Comparison of ENCODE assay signal across 13 mouse cellular contexts in genomic region chr3:104342220-104342619, GRCm38 (mm10).
DNase-seq lines count a peak whose midpoint lies in the region; ATAC-seq and TF ChIP-seq lines count a peak whose summit lies in the region.
"Had no signal": no experiment of that assay in that cellular context is flagged by ENCODE, and none has a peak within 500 bp of the region (broad histone marks: within the 10 kb centered on the region; RNA-seq: fewer than 3 reads in every experiment).

No protein-coding gene starts in this region.

- H3K9me3 ChIP-seq in hindbrain, embryonic 14.5 days (ENCODE audit: control insufficient read depth, low read length), result no peaks in the 10 kb centered on the region
- no peaks in the 10 kb centered on the region for H3K9me3 ChIP-seq in hindbrain, embryonic 11.5 days (ENCODE audit: control insufficient read depth, low read length)
- no peaks in the 10 kb centered on the region for H3K9me3 ChIP-seq in forebrain, postnatal 0 days (ENCODE audit: low read length)
- H3K9me3 ChIP-seq: embryonic facial prominence, embryonic 12.5 days; liver, embryonic 12.5 days had no signal

- no peak overlapping the region for H3K4me2 ChIP-seq in hindbrain, embryonic 14.5 days (replicated peaks)
- H3K4me2 ChIP-seq in hindbrain, embryonic 11.5 days (replicated peaks; ENCODE audit: low read depth, low read length), result no peak overlapping the region
- H3K4me2 ChIP-seq in forebrain, postnatal 0 days (ENCODE audit: low read depth), result no peak overlapping the region
- H3K4me2 ChIP-seq: embryonic facial prominence, embryonic 12.5 days; liver, embryonic 12.5 days had no signal

- peak; percentile 46 for DNase-seq in hindbrain, embryonic 14.5 days (ENCODE audit: low spot score)
- no peak for DNase-seq in hindbrain, embryonic 11.5 days (ENCODE audit: low spot score)
- peak; percentile 64 for DNase-seq in Patski (ENCODE audit: low read depth, low spot score)
- peak; percentile 81 for DNase-seq in forebrain, postnatal 0 days
- peak; percentile 77 to 87 for DNase-seq in right cerebral cortex, postnatal 10 days (ENCODE audit: low spot score in 2 of 2)
- no peak for DNase-seq in T-cell, adult 2 months (ENCODE audit: low spot score)
- DNase-seq in thymus, postnatal 14 days, result no peak
- DNase-seq: adrenal gland, adult 8-10 months; cerebellum, adult 8-10 months; gastrocnemius, postnatal 14 days; kidney, postnatal 4 days had no signal

- ATAC-seq in hindbrain, embryonic 14.5 days (ENCODE audit: low FRiP score), result no peak
- no peak for ATAC-seq in hindbrain, embryonic 11.5 days (ENCODE audit: low FRiP score)
- peak; percentile 35 for ATAC-seq in Patski
- peak; percentile 74 for ATAC-seq in forebrain, postnatal 0 days
- ATAC-seq: liver, embryonic 12.5 days had no signal

- no peak overlapping the region for H3K4me3 ChIP-seq in hindbrain, embryonic 14.5 days (replicated peaks; ENCODE audit: low read length)
- no peak overlapping the region for H3K4me3 ChIP-seq in hindbrain, embryonic 11.5 days (ENCODE audit: low read depth, low read length)
- H3K4me3 ChIP-seq in forebrain, postnatal 0 days (ENCODE audit: low read depth, low read length), result no peak overlapping the region
- H3K4me3 ChIP-seq: embryonic facial prominence, embryonic 12.5 days; liver, embryonic 12.5 days had no signal

- no peak overlapping the region for H3K27ac ChIP-seq in hindbrain, embryonic 14.5 days
- H3K27ac ChIP-seq in hindbrain, embryonic 11.5 days (ENCODE audit: low read depth, low read length), result no peak overlapping the region
- 0 out of 2 replicates have a peak overlapping the region, but pooled peaks have one; percentile 41 for H3K27ac ChIP-seq in forebrain, postnatal 0 days (ENCODE audit: low read depth, low read length)
- H3K27ac ChIP-seq: embryonic facial prominence, embryonic 12.5 days; liver, embryonic 12.5 days had no signal

- H3K9ac ChIP-seq in hindbrain, embryonic 14.5 days, result no peak overlapping the region
- no peak overlapping the region for H3K9ac ChIP-seq in hindbrain, embryonic 11.5 days (ENCODE audit: low read depth, low read length)
- H3K9ac ChIP-seq in forebrain, postnatal 0 days, result no peak overlapping the region
- H3K9ac ChIP-seq: embryonic facial prominence, embryonic 12.5 days; liver, embryonic 12.5 days had no signal

- POLR2A ChIA-PET in Patski (lab: Charles Lee), result interaction anchor here (1.3 kb wide), 1 partner anchor 9 kb away, joined by 3 read pairs; no protein-coding TSS in a partner anchor

- no peaks in the 10 kb centered on the region for H3K36me3 ChIP-seq in hindbrain, embryonic 14.5 days (replicated peaks; ENCODE audit: control insufficient read depth, insufficient read depth)
- H3K36me3 ChIP-seq in hindbrain, embryonic 11.5 days (ENCODE audit: control insufficient read depth, insufficient read depth, low read length), result no peaks in the 10 kb centered on the region
- no peaks in the 10 kb centered on the region for H3K36me3 ChIP-seq in forebrain, postnatal 0 days (ENCODE audit: insufficient read depth)
- H3K36me3 ChIP-seq: embryonic facial prominence, embryonic 12.5 days; liver, embryonic 12.5 days had no signal

- CTCF ChIA-PET in Patski (lab: Charles Lee), result interaction anchor here (0.8 to 2.7 kb wide), 6 partner anchors 8 to 18 kb away, joined by 3 to 15 read pairs (median 6); no protein-coding TSS in a partner anchor

- in situ Hi-C loops in Patski (cut with MboI; ENCODE audit: low pct_unique_long_range_greater_than_20kb), result no loop called here

- TF ChIP-seq CTCF in Patski (IDR thresholded peaks at IDR 0.05), result no peak
- no peak for TF ChIP-seq CTCF in forebrain, postnatal 0 days (IDR thresholded peaks at IDR 0.05; ENCODE audit: low read depth)

- no peaks in the 10 kb centered on the region for H3K27me3 ChIP-seq in hindbrain, embryonic 14.5 days (ENCODE audit: control insufficient read depth, insufficient read depth, low read length)
- no peaks in the 10 kb centered on the region for H3K27me3 ChIP-seq in hindbrain, embryonic 11.5 days (ENCODE audit: control insufficient read depth, insufficient read depth, low read length)
- H3K27me3 ChIP-seq in Patski, result no peaks in the 10 kb centered on the region
- H3K27me3 ChIP-seq in forebrain, postnatal 0 days (ENCODE audit: insufficient read depth, low read length), result no peaks in the 10 kb centered on the region
- H3K27me3 ChIP-seq: embryonic facial prominence, embryonic 12.5 days; liver, embryonic 12.5 days had no signal

- 71% methylated on average over 6 of the region's 6 CpGs for WGBS in hindbrain, embryonic 14.5 days
- WGBS in hindbrain, embryonic 11.5 days, result 86% methylated on average over 6 of the region's 6 CpGs
- WGBS in forebrain, postnatal 0 days, result 29% methylated on average over 6 of the region's 6 CpGs

- H3K4me1 ChIP-seq in hindbrain, embryonic 14.5 days (replicated peaks; ENCODE audit: control insufficient read depth, insufficient read depth, low read length), result 0 out of 2 replicates have a peak, but pooled peaks cover 2% of the 10 kb centered on the region
- no peaks in the 10 kb centered on the region for H3K4me1 ChIP-seq in hindbrain, embryonic 11.5 days (replicated peaks; ENCODE audit: control insufficient read depth, insufficient read depth, low read length)
- H3K4me1 ChIP-seq in forebrain, postnatal 0 days (ENCODE audit: insufficient read depth), result peaks cover 8% of the 10 kb centered on the region; the same call in 1 of the 2 replicates
- H3K4me1 ChIP-seq: embryonic facial prominence, embryonic 12.5 days; liver, embryonic 12.5 days had no signal

Comparison
In these comparisons a context has a peak if more than half of its experiments do, and no peak if none do; other contexts are left out.
1. DNase-seq: peak in hindbrain, embryonic 14.5 days (single experiment), Patski (single experiment), forebrain, postnatal 0 days (single experiment) and right cerebral cortex, postnatal 10 days (2 of 2); none in hindbrain, embryonic 11.5 days (single experiment), T-cell, adult 2 months (single experiment) and thymus, postnatal 14 days (single experiment).
2. ATAC-seq: peak in Patski (single experiment) and forebrain, postnatal 0 days (single experiment); none in hindbrain, embryonic 14.5 days (single experiment) and hindbrain, embryonic 11.5 days (single experiment).